Mouse (Mus musculus): ENCODE results near the gene Tenm4. TPM values are rescaled to one million over a fixed set of nuclear protein-coding genes. Genes with fewer than 3 reads are reported as not detected.

The Tenm4 gene
- total and polyA plus RNA-seq, 3 experiments = 9.2 to 15.2 TPM; not detected in 1

GRCm38 (mm10) chr7:96760208-96760607 is 589.2 kb downstream of the Tenm4 start:
- no peaks in the 10 kb centered on the region for H3K9me3 ChIP-seq (replicated peaks; ENCODE audit: insufficient read depth, low read length)
- H3K4me3 ChIP-seq (ENCODE audit: control insufficient read depth in 1 of 2, insufficient read depth in 1 of 2, low read depth in 2 of 2, low read length in 2 of 2) = no peak overlapping the region
- H3K9ac ChIP-seq (ENCODE audit: control insufficient read depth, low read depth, low read length, poor library complexity, severe bottlenecking) = no peak overlapping the region
- H3K79me2 ChIP-seq (ENCODE audit: control insufficient read depth, insufficient read depth, low read length, poor library complexity) = no peaks in the 10 kb centered on the region
- peaks cover 0 to 3% of the 10 kb centered on the region in 2 experiments; a peak in 1 of 4 replicates for H3K36me3 ChIP-seq (ENCODE audit: control insufficient read depth in 1 of 2, insufficient read depth in 2 of 2, low read length in 2 of 2)
- no peak for DNase-seq (ENCODE audit: low read depth, low spot score)
- peaks cover under 1 to 6% of the 10 kb centered on the region in 2 experiments for H3K4me1 ChIP-seq (ENCODE audit: control insufficient read depth in 1 of 2, insufficient read depth in 2 of 2, low read length in 2 of 2)
- no peaks in the 10 kb centered on the region for H3K27me3 ChIP-seq (ENCODE audit: control insufficient read depth in 1 of 2, insufficient read depth in 2 of 2, low read length in 2 of 2)
- H3K27ac ChIP-seq (ENCODE audit: control insufficient read depth, low read depth, low read length) = no peak overlapping the region
- TF ChIP-seq ZC3H11A (IDR thresholded peaks at IDR 0.05; ENCODE audit: low read depth, low read length) (no peak), TCF12 (IDR thresholded peaks at IDR 0.05; ENCODE audit: low read depth, low read length) (no peak), USF1 (IDR thresholded peaks at IDR 0.05; ENCODE audit: low read depth, low read length) (no peak), EP300 (IDR thresholded peaks at IDR 0.05; ENCODE audit: low read depth in 1 of 2, low read length in 2 of 2) (no peak)

GRCm38 (mm10) chr7:96761151-96761550 is 590.1 kb downstream of the Tenm4 start:
- no peak for TF ChIP-seq KAT2A (conservative IDR thresholded peaks at IDR 0.05; ENCODE audit: low read depth, low read length)
- TF ChIP-seq MAZ (IDR thresholded peaks at IDR 0.05; ENCODE audit: low read depth, low read length) = no peak
- TF ChIP-seq ETS1 (IDR thresholded peaks at IDR 0.05; ENCODE audit: low read depth, low read length) = no peak
- TF ChIP-seq TAL1 (IDR thresholded peaks at IDR 0.05; ENCODE audit: low read length) = no peak
- no peak for TF ChIP-seq ZC3H11A (IDR thresholded peaks at IDR 0.05; ENCODE audit: low read depth, low read length)
- no peak for TF ChIP-seq MYB (IDR thresholded peaks at IDR 0.05; ENCODE audit: low read depth, low read length)
- TF ChIP-seq E2F4 (IDR thresholded peaks at IDR 0.05; ENCODE audit: borderline replicate concordance, low read depth, low read length) = no peak
- TF ChIP-seq EP300 (IDR thresholded peaks at IDR 0.05; ENCODE audit: low read depth in 1 of 2, low read length in 2 of 2) = no peak
- TF ChIP-seq GABPA (IDR thresholded peaks at IDR 0.05; ENCODE audit: low read depth, low read length) = no peak
- no peak for TF ChIP-seq USF1 (IDR thresholded peaks at IDR 0.05; ENCODE audit: low read depth, low read length)
- no peak for TF ChIP-seq ZMIZ1 (IDR thresholded peaks at IDR 0.05; ENCODE audit: low read depth, low read length)
- no peak for TF ChIP-seq HCFC1 (IDR thresholded peaks at IDR 0.05; ENCODE audit: low read depth, low read length)
- no peak for TF ChIP-seq CHD1 (IDR thresholded peaks at IDR 0.05; ENCODE audit: low read depth, low read length)
- no peak for TF ChIP-seq POLR2AphosphoS5 (IDR thresholded peaks at IDR 0.05; ENCODE audit: borderline replicate concordance, low read depth, low read length)
- TF ChIP-seq NRF1 (IDR thresholded peaks at IDR 0.05; ENCODE audit: insufficient read depth, low read depth, low read length, poor library complexity, severe bottlenecking) = no peak
- TF ChIP-seq UBTF (IDR thresholded peaks at IDR 0.05; ENCODE audit: borderline replicate concordance, insufficient read depth, low read depth, low read length) = no peak
- no peak for TF ChIP-seq RCOR1 (IDR thresholded peaks at IDR 0.05; ENCODE audit: low read depth, low read length)
- TF ChIP-seq MXI1 (IDR thresholded peaks at IDR 0.05; ENCODE audit: low read depth, low read length) = no peak
- no peak for TF ChIP-seq POLR2AphosphoS2 (IDR thresholded peaks at IDR 0.05; ENCODE audit: low read length)
- TF ChIP-seq USF2 (IDR thresholded peaks at IDR 0.05; ENCODE audit: borderline replicate concordance in 1 of 2, insufficient read depth in 1 of 2, low read depth in 1 of 2, low read length in 2 of 2) = no peak
- no peak for DNase-seq (ENCODE audit: low read depth, low spot score)
- H3K4me1 ChIP-seq (ENCODE audit: control insufficient read depth in 1 of 2, insufficient read depth in 2 of 2, low read length in 2 of 2) = peaks cover 0 to 2% of the 10 kb centered on the region in 2 experiments; a peak in 1 of 4 replicates

More at GRCm38 (mm10) chr7:96761151-96761550, 590.1 kb downstream of the Tenm4 start:
- no peaks in the 10 kb centered on the region for H3K27me3 ChIP-seq (ENCODE audit: control insufficient read depth in 1 of 2, insufficient read depth in 2 of 2, low read length in 2 of 2)
- H3K36me3 ChIP-seq (ENCODE audit: control insufficient read depth in 1 of 2, insufficient read depth in 2 of 2, low read length in 2 of 2) = no peaks in the 10 kb centered on the region
- no peaks in the 10 kb centered on the region for H3K79me2 ChIP-seq (ENCODE audit: control insufficient read depth, insufficient read depth, low read length, poor library complexity)
- no peaks in the 10 kb centered on the region for H3K9me3 ChIP-seq (replicated peaks; ENCODE audit: insufficient read depth, low read length)
- no peak overlapping the region for H3K9ac ChIP-seq (ENCODE audit: control insufficient read depth, low read depth, low read length, poor library complexity, severe bottlenecking)
- no peak overlapping the region for H3K27ac ChIP-seq (ENCODE audit: control insufficient read depth, low read depth, low read length)
- H3K4me3 ChIP-seq (ENCODE audit: control insufficient read depth in 1 of 2, insufficient read depth in 1 of 2, low read depth in 2 of 2, low read length in 2 of 2) = no peak overlapping the region
